ENCODE assay signal across 8 mouse cellular contexts in genomic region chr13:75931073-75931472, GRCm38 (mm10). TPM values are rescaled to one million over a fixed set of nuclear protein-coding genes. Genes with fewer than 3 reads are reported as not detected.
DNase-seq lines count a peak whose midpoint lies in the region; ATAC-seq lines count a peak whose summit lies in the region.

No protein-coding gene starts in this region.

- no peak for DNase-seq in cerebellum, adult 9-10 months
- DNase-seq in embryonic facial prominence, embryonic 10.5 days (ENCODE audit: low spot score), result peak; percentile 54
- DNase-seq in spleen, adult 18-20 months, result no peak

- H3K9me3 ChIP-seq in embryonic facial prominence, embryonic 10.5 days, result no peaks in the 10 kb centered on the region
- H3K9me3 ChIP-seq in heart, embryonic 12.5 days (replicated peaks), result no peaks in the 10 kb centered on the region
- no peaks in the 10 kb centered on the region for H3K9me3 ChIP-seq in kidney, embryonic 16.5 days (ENCODE audit: low read length)
- H3K9me3 ChIP-seq in limb, embryonic 13.5 days, result no peaks in the 10 kb centered on the region
- H3K9me3 ChIP-seq in neural tube, embryonic 13.5 days, result no peaks in the 10 kb centered on the region

- WGBS in embryonic facial prominence, embryonic 10.5 days, result 41% methylated on average over 5 of the region's 5 CpGs
- 22% methylated on average over 5 of the region's 5 CpGs for WGBS in heart, embryonic 12.5 days
- 5% methylated on average over 5 of the region's 5 CpGs for WGBS in kidney, embryonic 16.5 days
- 14% methylated on average over 5 of the region's 5 CpGs for WGBS in limb, embryonic 13.5 days
- 17% methylated on average over 5 of the region's 5 CpGs for WGBS in neural tube, embryonic 13.5 days

- H3K27ac ChIP-seq in embryonic facial prominence, embryonic 10.5 days (replicated peaks), result no peak overlapping the region
- H3K27ac ChIP-seq in heart, embryonic 12.5 days (ENCODE audit: poor library complexity, severe bottlenecking), result peak overlapping the region; percentile 68
- H3K27ac ChIP-seq in kidney, embryonic 16.5 days (ENCODE audit: low read length), result 0 out of 2 replicates have a peak overlapping the region, but pooled peaks have one; percentile 24
- H3K27ac ChIP-seq in limb, embryonic 13.5 days, result no peak overlapping the region; the same call in 1 of the 2 replicates
- H3K27ac ChIP-seq in neural tube, embryonic 13.5 days (replicated peaks), result no peak overlapping the region

- no peak overlapping the region for H3K4me3 ChIP-seq in embryonic facial prominence, embryonic 10.5 days
- no peak overlapping the region for H3K4me3 ChIP-seq in heart, embryonic 12.5 days
- H3K4me3 ChIP-seq in kidney, embryonic 16.5 days (ENCODE audit: low read length), result no peak overlapping the region
- H3K4me3 ChIP-seq in limb, embryonic 13.5 days, result no peak overlapping the region
- no peak overlapping the region for H3K4me3 ChIP-seq in neural tube, embryonic 13.5 days

- no peak overlapping the region for H3K9ac ChIP-seq in heart, embryonic 12.5 days
- no peak overlapping the region for H3K9ac ChIP-seq in kidney, embryonic 16.5 days (replicated peaks; ENCODE audit: low read length)
- no peak overlapping the region for H3K9ac ChIP-seq in limb, embryonic 13.5 days
- H3K9ac ChIP-seq in neural tube, embryonic 13.5 days, result no peak overlapping the region

- no peak overlapping the region for H3K4me2 ChIP-seq in heart, embryonic 12.5 days
- no peak overlapping the region for H3K4me2 ChIP-seq in kidney, embryonic 16.5 days (replicated peaks; ENCODE audit: low read depth, low read length)
- H3K4me2 ChIP-seq in limb, embryonic 13.5 days (replicated peaks), result no peak overlapping the region
- no peak overlapping the region for H3K4me2 ChIP-seq in neural tube, embryonic 13.5 days

- peaks cover 5% of the 10 kb centered on the region; the same call in 1 of the 2 replicates for H3K4me1 ChIP-seq in embryonic facial prominence, embryonic 10.5 days
- peaks cover 15% of the 10 kb centered on the region for H3K4me1 ChIP-seq in heart, embryonic 12.5 days (replicated peaks)
- H3K4me1 ChIP-seq in kidney, embryonic 16.5 days (ENCODE audit: insufficient read depth, low read length), result peaks cover 11% of the 10 kb centered on the region
- peaks cover 11% of the 10 kb centered on the region for H3K4me1 ChIP-seq in limb, embryonic 13.5 days
- peaks cover 11% of the 10 kb centered on the region for H3K4me1 ChIP-seq in neural tube, embryonic 13.5 days (replicated peaks)

- peak; percentile 58 for ATAC-seq in cerebellum, adult (ENCODE audit: insufficient number of reproducible peaks, low FRiP score, low TSS enrichment)
- peak; percentile 87 for ATAC-seq in heart, embryonic 12.5 days (ENCODE audit: insufficient number of reproducible peaks, low FRiP score)
- peak; percentile 98 for ATAC-seq in kidney, embryonic 16.5 days (ENCODE audit: low FRiP score, low TSS enrichment)
- peak; percentile 85 for ATAC-seq in limb, embryonic 13.5 days (ENCODE audit: low FRiP score, low read depth)
- peak; percentile 92 for ATAC-seq in neural tube, embryonic 13.5 days (ENCODE audit: low read depth)

- peaks cover 66% of the 10 kb centered on the region for H3K36me3 ChIP-seq in embryonic facial prominence, embryonic 10.5 days (replicated peaks)
- H3K36me3 ChIP-seq in heart, embryonic 12.5 days, result peaks cover 28% of the 10 kb centered on the region
- peaks cover 23% of the 10 kb centered on the region for H3K36me3 ChIP-seq in kidney, embryonic 16.5 days (ENCODE audit: insufficient read depth, low read length)
- H3K36me3 ChIP-seq in limb, embryonic 13.5 days, result peaks cover 49% of the 10 kb centered on the region
- H3K36me3 ChIP-seq in neural tube, embryonic 13.5 days, result peaks cover 20% of the 10 kb centered on the region

- H3K27me3 ChIP-seq in embryonic facial prominence, embryonic 10.5 days (replicated peaks; ENCODE audit: low read depth, poor library complexity, severe bottlenecking), result no peaks in the 10 kb centered on the region
- H3K27me3 ChIP-seq in heart, embryonic 12.5 days (replicated peaks), result no peaks in the 10 kb centered on the region
- no peaks in the 10 kb centered on the region for H3K27me3 ChIP-seq in kidney, embryonic 16.5 days (ENCODE audit: insufficient read depth, low read length)
- no peaks in the 10 kb centered on the region for H3K27me3 ChIP-seq in limb, embryonic 13.5 days
- H3K27me3 ChIP-seq in neural tube, embryonic 13.5 days, result no peaks in the 10 kb centered on the region

RNA-seq across cellular contexts. Expression of gene Rhobtb3, which starts 12.7 kb away (rescaled TPM):
- polyA plus RNA-seq in embryonic facial prominence, embryonic 10.5 days (2016; fragmentation: Nextera tagmentation; extraction: Ambion mirVana), result 52.1 and 52.7 TPM in 2 replicates
- 34.1 and 35.8 TPM in 2 replicates for polyA plus RNA-seq in heart, embryonic 12.5 days (2016; fragmentation: Nextera tagmentation; extraction: Ambion mirVana)
- 31.2 and 32.0 TPM in 2 replicates for polyA plus RNA-seq in kidney, embryonic 16.5 days (2015; fragmentation: Nextera tagmentation; extraction: Ambion mirVana)
- 51.2 and 51.3 TPM in 2 replicates for polyA plus RNA-seq in limb, embryonic 13.5 days (2015; fragmentation: Nextera tagmentation; extraction: Ambion mirVana)
- polyA plus RNA-seq in neural tube, embryonic 13.5 days (2015; fragmentation: Nextera tagmentation; extraction: Ambion mirVana), result 27.2 and 29.1 TPM in 2 replicates

RNA-seq across cellular contexts. Expression of gene Spata9, which starts 35.9 kb away (rescaled TPM):
- polyA plus RNA-seq in embryonic facial prominence, embryonic 10.5 days (2016; fragmentation: Nextera tagmentation; extraction: Ambion mirVana), result 0.56 and 0.62 TPM in 2 replicates
- polyA plus RNA-seq in heart, embryonic 12.5 days (2016; fragmentation: Nextera tagmentation; extraction: Ambion mirVana), result 0.18 and 0.22 TPM in 2 replicates
- 0.80 and 1.0 TPM in 2 replicates for polyA plus RNA-seq in kidney, embryonic 16.5 days (2015; fragmentation: Nextera tagmentation; extraction: Ambion mirVana)
- polyA plus RNA-seq in limb, embryonic 13.5 days (2015; fragmentation: Nextera tagmentation; extraction: Ambion mirVana), result 0.84 and 0.93 TPM in 2 replicates
- 1.7 and 2.1 TPM in 2 replicates for polyA plus RNA-seq in neural tube, embryonic 13.5 days (2015; fragmentation: Nextera tagmentation; extraction: Ambion mirVana)

Comparison
In these comparisons a context has a peak if more than half of its experiments do, and no peak if none do; other contexts are left out.
1. H3K27ac ChIP-seq: peak in heart, embryonic 12.5 days (single experiment) and kidney, embryonic 16.5 days (single experiment); none in embryonic facial prominence, embryonic 10.5 days (single experiment), limb, embryonic 13.5 days (single experiment) and neural tube, embryonic 13.5 days (single experiment).
2. Peak in every context shown above with its lines, with median percentiles within 50 percentile points of each other: ATAC-seq.